Mouse (Mus musculus) liver, embryonic 15.5 days (tissue): ENCODE data around the gene Nrm. TPM values are rescaled to one million over a fixed set of nuclear protein-coding genes. Genes with fewer than 3 reads are reported as not detected.

Experiments used
- ATAC-seq: fragments of 200-750 bp; cut with Nextera tagmentation; 2 replicates; pipeline ENCODE4 v1.8.0; 2017; ENCODE audit warnings: moderate number of reproducible peaks, mild to moderate bottlenecking, moderate library complexity; ENCODE audit not compliant: insufficient read depth
- H3K27ac ChIP-seq: fragments of 300-500 bp; sonication (generic); replicated peaks from 2 replicates; pipeline ENCODE4 v1.5.1; 2015; ENCODE audit warnings: mild to moderate bottlenecking, inconsistent platforms
- H3K27me3 ChIP-seq: fragments of 300-500 bp; sonication (generic); 2 replicates; pipeline ENCODE4 v1.6.1; 2015; ENCODE audit warnings: mild to moderate bottlenecking, inconsistent platforms
- H3K36me3 ChIP-seq: fragments of 300-500 bp; sonication (generic); replicated peaks from 2 replicates; pipeline ENCODE4 v1.6.1; 2015; ENCODE audit warnings: moderate library complexity, mild to moderate bottlenecking, inconsistent platforms
- H3K4me1 ChIP-seq: fragments of 300-500 bp; sonication (generic); replicated peaks from 2 replicates; pipeline ENCODE4 v1.6.1; 2015; ENCODE audit warnings: inconsistent platforms
- H3K4me2 ChIP-seq: fragments of 300-500 bp; sonication (generic); 2 replicates; pipeline ENCODE4 v1.6.1; 2015; ENCODE audit warnings: moderate library complexity, mild to moderate bottlenecking, inconsistent platforms
- H3K4me3 ChIP-seq: fragments of 300-500 bp; sonication (generic); replicated peaks from 2 replicates; pipeline ENCODE4 v1.5.1; 2015; ENCODE audit warnings: mild to moderate bottlenecking, inconsistent platforms
- H3K9ac ChIP-seq: fragments of 300-500 bp; sonication (generic); 2 replicates; pipeline ENCODE4 v1.6.1; 2015; ENCODE audit warnings: moderate library complexity, mild to moderate bottlenecking, inconsistent platforms
- H3K9me3 ChIP-seq: fragments of 300-500 bp; sonication (generic); replicated peaks from 2 replicates; pipeline ENCODE4 v1.6.1; 2016; ENCODE audit warnings: inconsistent platforms
- WGBS: fragments of 180-500 bp; shearing (Covaris S2); methylation state at CpG from one replicate; pipeline ENCODE4 v1.1.7; 2015; ENCODE audit warnings: mixed read lengths; ENCODE audit not compliant: insufficient replicate concordance; 5-methylcytosine and 5-hydroxymethylcytosine counted together
- polyA plus RNA-seq: library from polyadenylated mRNA; unstranded; fragments of >200 nt; fragmentation: Nextera tagmentation; extraction: Ambion mirVana; gene quantifications from 2 replicates; pipeline ENCODE4 v1.2.1, GENCODE M21; 2015

Gene Nrm
- polyA plus RNA-seq, 1 experiment from 2014 or later, result 22.5 TPM

DNA sequence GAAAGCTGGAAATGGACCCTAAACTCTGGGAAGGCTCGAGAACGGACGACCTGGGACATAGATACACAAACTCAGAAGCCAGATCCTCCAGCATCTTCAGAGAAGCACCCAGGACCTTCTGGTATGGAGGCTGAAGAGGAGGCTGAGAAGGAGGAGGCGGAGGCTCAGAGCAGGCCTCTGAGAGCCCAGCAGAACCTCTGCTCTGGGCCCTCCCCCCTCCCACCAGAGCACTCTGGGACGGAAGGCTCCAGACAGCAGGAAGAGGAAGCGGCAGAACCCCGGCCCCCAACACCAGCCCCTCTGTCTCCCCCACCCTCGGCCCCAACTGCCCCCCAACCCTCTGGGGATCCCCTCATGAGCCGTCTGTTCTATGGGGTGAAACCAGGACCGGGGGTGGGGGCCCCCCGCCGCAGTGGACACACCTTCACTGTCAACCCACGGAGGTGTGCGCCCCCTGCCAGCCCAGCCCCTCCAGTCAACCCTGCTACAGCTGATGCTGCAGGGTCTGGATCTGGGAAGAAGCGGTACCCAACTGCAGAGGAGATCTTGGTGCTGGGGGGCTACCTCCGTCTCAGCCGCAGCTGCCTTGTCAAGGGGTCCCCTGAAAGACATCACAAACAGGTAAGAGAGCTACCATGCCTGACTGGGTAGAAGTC is 7.2 kb downstream of the Nrm start:
- ATAC-seq, result no peak
- peak overlapping the region; percentile 58 for H3K4me3 ChIP-seq
- no peaks in the 10 kb centered on the region for H3K9me3 ChIP-seq
- H3K27me3 ChIP-seq, result peaks cover 86% of the 10 kb centered on the region
- peak overlapping the region; percentile 44 for H3K9ac ChIP-seq
- peak overlapping the region; percentile 82 for H3K27ac ChIP-seq
- peaks cover 8% of the 10 kb centered on the region; the same call in 1 of the 2 replicates for H3K36me3 ChIP-seq
- peaks cover 71% of the 10 kb centered on the region for H3K4me1 ChIP-seq
- H3K4me2 ChIP-seq, result peak overlapping the region; percentile 78
- WGBS, result 11% methylated on average over 17 of the region's 17 CpGs

DNA sequence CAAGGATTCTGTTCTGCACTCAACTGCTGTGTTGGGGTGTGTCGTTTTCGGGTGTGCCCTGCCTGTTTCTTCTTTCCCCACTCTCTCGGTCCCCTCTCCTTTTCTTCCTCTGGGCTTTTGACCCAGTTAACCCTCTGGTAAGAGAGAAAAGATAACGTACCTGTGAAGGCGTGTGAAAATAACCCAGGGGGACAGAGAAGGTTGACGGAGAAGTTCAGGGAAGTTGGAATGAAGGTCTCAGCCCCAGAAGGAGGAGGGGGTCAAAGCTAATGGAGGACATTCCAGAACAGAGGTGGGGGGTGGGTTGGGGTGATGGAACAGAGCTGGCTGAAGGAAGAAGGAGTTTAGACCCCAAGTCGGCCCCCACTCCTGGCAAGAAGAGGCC is 7.8 kb downstream of the Nrm start:
- H3K4me3 ChIP-seq, result peak overlapping the region; percentile 58
- peaks cover 77% of the 10 kb centered on the region for H3K4me1 ChIP-seq
- ATAC-seq, result no peak
- H3K27ac ChIP-seq, result peak overlapping the region; percentile 82
- H3K4me2 ChIP-seq, result peak overlapping the region; percentile 78
- peak overlapping the region; percentile 44; the same call in 1 of the 2 replicates for H3K9ac ChIP-seq
- peaks cover 8% of the 10 kb centered on the region; the same call in 1 of the 2 replicates for H3K36me3 ChIP-seq
- H3K9me3 ChIP-seq, result no peaks in the 10 kb centered on the region
- H3K27me3 ChIP-seq, result peaks cover 80% of the 10 kb centered on the region
- WGBS, result 3% methylated on average over 7 of the region's 7 CpGs

DNA sequence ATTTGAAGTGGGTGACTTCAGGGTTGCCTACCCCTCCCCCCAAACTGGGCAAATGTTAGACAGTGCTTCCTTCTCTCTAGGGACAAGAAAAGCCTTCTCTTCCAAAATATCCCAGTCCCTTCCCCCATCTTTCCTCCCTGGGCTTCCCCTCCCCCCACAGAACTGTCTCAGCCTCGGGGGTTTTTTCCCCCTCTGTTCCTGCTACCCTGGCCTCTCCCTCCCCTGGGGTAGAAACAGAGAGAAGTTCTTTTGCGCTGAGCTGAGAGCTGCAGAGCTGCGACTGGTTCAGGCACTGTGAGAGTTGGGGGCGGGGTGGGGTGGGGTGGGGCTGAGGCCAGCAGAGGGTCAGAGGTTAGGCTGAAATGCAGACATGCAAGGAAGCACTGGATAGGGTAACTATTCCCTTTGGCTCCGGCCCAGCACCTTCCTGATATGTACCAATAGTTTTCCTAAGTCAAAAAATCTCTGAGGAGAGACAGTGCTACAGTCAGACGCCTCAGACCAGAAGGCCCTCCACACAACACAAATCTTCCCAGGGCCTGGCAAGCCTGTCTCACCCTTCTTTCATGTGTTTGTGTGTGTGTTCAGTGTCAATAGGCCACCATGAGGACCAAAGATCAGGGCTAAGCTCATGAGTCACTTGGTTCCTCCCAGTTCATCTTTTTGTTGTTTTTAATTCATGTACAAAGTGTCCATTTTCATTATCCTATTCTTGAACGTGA is 8.4 kb downstream of the Nrm start:
- peak overlapping the region; percentile 58 for H3K4me3 ChIP-seq
- ATAC-seq, result peak; percentile 48
- H3K27ac ChIP-seq, result peak overlapping the region; percentile 82
- H3K4me2 ChIP-seq, result peak overlapping the region; percentile 78
- 0 out of 2 replicates have a peak overlapping the region, but pooled peaks have one; percentile 44 for H3K9ac ChIP-seq
- peaks cover 6% of the 10 kb centered on the region; the same call in 1 of the 2 replicates for H3K36me3 ChIP-seq
- WGBS, result 7% methylated on average over 7 of the region's 7 CpGs
- H3K9me3 ChIP-seq, result no peaks in the 10 kb centered on the region
- H3K4me1 ChIP-seq, result peaks cover 79% of the 10 kb centered on the region
- H3K27me3 ChIP-seq, result peaks cover 74% of the 10 kb centered on the region

GRCm38 (mm10) chr17:35870151-35870883 is 9.2 kb downstream of the Nrm start:
- H3K4me3 ChIP-seq, result peak overlapping the region; percentile 58
- peaks cover 13% of the 10 kb centered on the region; the same call in 1 of the 2 replicates for H3K36me3 ChIP-seq
- H3K4me1 ChIP-seq, result peaks cover 78% of the 10 kb centered on the region
- no peak overlapping the region for H3K9ac ChIP-seq
- ATAC-seq, result peak; percentile 26
- peak overlapping the region; percentile 82 for H3K27ac ChIP-seq
- peaks cover 66% of the 10 kb centered on the region for H3K27me3 ChIP-seq
- H3K9me3 ChIP-seq, result no peaks in the 10 kb centered on the region
- 29% methylated on average over 9 of the region's 9 CpGs for WGBS
- H3K4me2 ChIP-seq, result peak overlapping the region; percentile 78

DNA sequence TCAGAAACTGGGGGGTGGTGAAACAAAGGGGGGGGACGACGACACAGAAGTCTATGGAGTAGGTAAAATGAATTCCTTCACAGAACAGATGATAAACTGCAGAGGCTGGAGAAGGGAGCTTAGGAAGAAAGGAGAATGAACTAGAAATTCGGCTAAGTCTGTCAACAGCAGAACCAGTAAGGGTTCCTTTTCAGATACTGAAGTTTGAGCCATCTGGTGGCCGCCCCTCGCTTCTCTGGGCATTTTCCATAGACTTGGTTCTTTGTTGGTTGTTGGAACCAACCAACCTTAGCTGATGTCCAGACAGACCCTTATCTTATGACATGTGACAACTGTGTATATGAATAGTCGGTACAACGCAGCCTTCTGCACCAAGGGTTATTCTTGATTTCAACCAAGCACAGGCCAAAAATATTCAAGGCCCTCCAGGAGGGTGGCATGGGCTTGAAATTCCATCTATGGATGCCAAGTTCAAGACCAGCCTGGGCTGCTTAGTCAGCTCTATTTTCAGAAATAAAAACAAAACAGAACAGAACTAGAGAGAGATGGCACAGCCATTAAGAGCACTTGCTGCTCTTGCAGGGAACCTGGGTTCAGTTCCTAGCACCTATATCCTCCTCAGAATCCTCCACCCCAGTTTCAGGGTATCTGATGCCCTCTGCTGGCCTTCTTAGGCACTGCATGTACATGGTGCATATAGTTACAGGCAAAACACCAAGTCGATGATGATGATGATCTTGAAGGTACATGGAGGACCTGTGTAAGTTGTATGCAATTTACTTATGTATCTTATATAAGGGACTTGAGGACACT is 10.0 kb downstream of the Nrm start:
- ATAC-seq, result no peak
- Histone ChIP-seq H3K36me3 (peaks cover 18% of the 10 kb centered on the region), H3K27ac (peak overlapping the region; percentile 82), H3K4me2 (peak overlapping the region; percentile 78), H3K4me1 (peaks cover 70% of the 10 kb centered on the region), H3K9ac (no peak overlapping the region), H3K27me3 (peaks cover 58% of the 10 kb centered on the region), H3K4me3 (peak overlapping the region; percentile 58), H3K9me3 (no peaks in the 10 kb centered on the region)
- 34% methylated on average over 8 of the region's 8 CpGs for WGBS

GRCm38 (mm10) chr17:35873774-35874519 is 12.8 kb downstream of the Nrm start:
- ATAC-seq, result peak; percentile 42
- Histone ChIP-seq H3K27ac (0 out of 2 replicates have a peak overlapping the region, but pooled peaks have one; percentile 24), H3K9ac (peak overlapping the region; percentile 42), H3K27me3 (peaks cover 30% of the 10 kb centered on the region), H3K4me1 (peaks cover 42% of the 10 kb centered on the region), H3K4me3 (no peak overlapping the region), H3K36me3 (peaks cover 20% of the 10 kb centered on the region), H3K4me2 (peak overlapping the region; percentile 30), H3K9me3 (no peaks in the 10 kb centered on the region)
- 9% methylated on average over 21 of the region's 21 CpGs for WGBS

DNA sequence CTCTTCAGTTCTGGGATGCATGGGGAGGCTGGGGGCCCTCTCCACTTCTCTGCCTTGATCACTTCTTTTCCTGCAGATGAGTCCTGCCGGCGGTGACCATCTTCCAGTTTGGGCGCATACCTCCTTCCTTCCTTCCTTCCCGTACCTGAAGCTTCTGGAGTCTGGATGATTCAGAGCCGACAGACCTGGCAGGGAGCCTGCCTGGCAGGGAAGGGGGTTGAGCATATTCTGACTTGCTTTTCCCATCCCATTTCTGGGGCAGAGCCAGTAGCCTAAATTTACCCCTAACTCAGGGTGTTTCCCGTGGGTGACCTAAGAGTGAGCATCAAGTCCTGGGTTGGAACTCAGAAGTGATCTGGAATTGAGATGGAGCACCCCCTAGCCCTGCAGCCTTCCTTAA is 13.6 kb downstream of the Nrm start:
- H3K27me3 ChIP-seq, result peaks cover 22% of the 10 kb centered on the region
- H3K9ac ChIP-seq, result no peak overlapping the region
- H3K4me2 ChIP-seq, result no peak overlapping the region
- peaks cover 42% of the 10 kb centered on the region for H3K4me1 ChIP-seq
- peaks cover 20% of the 10 kb centered on the region for H3K36me3 ChIP-seq
- no peak for ATAC-seq
- WGBS, result 67% methylated on average over 6 of the region's 6 CpGs
- no peak overlapping the region for H3K27ac ChIP-seq
- H3K9me3 ChIP-seq, result no peaks in the 10 kb centered on the region
- H3K4me3 ChIP-seq, result no peak overlapping the region

GRCm38 (mm10) chr17:35879245-35880057 is 18.3 kb downstream of the Nrm start, which contains the start of gene Dhx16:
TSS of gene Dhx16 (plus strand) at chr17:35879819.
- Histone ChIP-seq H3K36me3 (peaks cover 52% of the 10 kb centered on the region), H3K27ac (peak within 1 kb of the TSS; percentile 86), H3K4me1 (peaks cover 31% of the 10 kb centered on the region), H3K4me3 (peak within 1 kb of the TSS; percentile 88), H3K27me3 (no peaks in the 10 kb centered on the region), H3K9me3 (no peaks in the 10 kb centered on the region), H3K4me2 (peak within 1 kb of the TSS; percentile 83), H3K9ac (peak within 1 kb of the TSS; percentile 86)
- WGBS, result 5% methylated on average over 66 of the region's 66 CpGs
- peak; percentile 92 for ATAC-seq

DNA sequence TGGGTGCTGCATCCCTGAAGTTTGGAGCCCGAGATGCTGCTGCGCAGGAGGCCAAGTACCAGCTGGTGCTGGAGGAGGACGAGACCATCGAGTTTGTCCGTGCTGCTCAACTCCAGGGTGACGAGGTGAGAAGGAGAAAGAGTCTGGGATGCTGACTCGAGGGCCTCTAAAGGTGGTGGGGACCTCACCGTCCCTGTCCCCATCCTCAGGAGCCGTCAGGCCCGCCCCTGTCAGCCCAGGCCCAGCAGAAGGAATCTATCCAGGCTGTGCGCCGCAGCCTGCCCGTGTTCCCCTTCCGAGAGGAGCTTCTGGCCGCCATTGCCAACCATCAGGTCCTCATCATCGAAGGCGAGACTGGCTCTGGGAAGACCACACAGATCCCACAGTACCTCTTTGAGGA is 21.8 kb downstream of the Nrm start:
- peaks cover 71% of the 10 kb centered on the region for H3K36me3 ChIP-seq

More for the DNA sequence above, 21.8 kb downstream of the Nrm start:
- 85% methylated on average over 17 of the region's 17 CpGs for WGBS
- H3K9me3 ChIP-seq, result no peaks in the 10 kb centered on the region
- H3K9ac ChIP-seq, result no peak overlapping the region
- H3K4me2 ChIP-seq, result no peak overlapping the region
- no peaks in the 10 kb centered on the region for H3K27me3 ChIP-seq
- ATAC-seq, result no peak
- peaks cover 23% of the 10 kb centered on the region for H3K4me1 ChIP-seq
- no peak overlapping the region for H3K27ac ChIP-seq
- no peak overlapping the region for H3K4me3 ChIP-seq
